Mouse (Mus musculus) kidney, adult 2 months (tissue): ENCODE results near the gene Klf12. TPM values are rescaled to one million over a fixed set of nuclear protein-coding genes. Genes with fewer than 3 reads are reported as not detected.

Experiments used
- DNase-seq: peaks from one replicate; pipeline ENCODE4 v3.0.0; 2021
- H3K27ac ChIP-seq: fragments of 200-500 bp; 2 replicates; pipeline ENCODE4 v1.5.1; 2012; ENCODE audit warnings: low read depth, low read length, control low read depth, inconsistent platforms; ENCODE audit not compliant: insufficient read depth
- H3K27me3 ChIP-seq: fragments of 200-500 bp; replicated peaks from 2 replicates; pipeline ENCODE4 v1.6.1; 2012; ENCODE audit warnings: mild to moderate bottlenecking, moderate library complexity, low read length, inconsistent platforms; ENCODE audit not compliant: control insufficient read depth, insufficient read depth
- H3K36me3 ChIP-seq: fragments of 200-500 bp; 2 replicates; pipeline ENCODE4 v1.6.1; 2012; ENCODE audit warnings: mild to moderate bottlenecking, moderate library complexity, low read length, inconsistent platforms; ENCODE audit not compliant: control insufficient read depth, insufficient read depth
- H3K4me1 ChIP-seq: fragments of 200-500 bp; 2 replicates; pipeline ENCODE4 v1.6.1; 2011; ENCODE audit warnings: low read length; ENCODE audit not compliant: control insufficient read depth, insufficient read depth
- H3K4me3 ChIP-seq: fragments of 200-500 bp; 2 replicates; pipeline ENCODE4 v1.5.1; 2011; ENCODE audit warnings: mild to moderate bottlenecking, low read depth, low read length, control low read depth; ENCODE audit not compliant: insufficient read depth
- CTCF ChIP-seq: fragments of 200-500 bp; conservative IDR thresholded peaks from 2 replicates; pipeline ENCODE4 v1.5.1; 2011; ENCODE audit warnings: low read depth, mild to moderate bottlenecking, control low read depth, low read length, moderate library complexity, mixed read lengths; ENCODE audit not compliant: insufficient read depth, insufficient read length
- POLR2A ChIP-seq: fragments of 200-500 bp; IDR thresholded peaks from one replicate; pipeline ENCODE4 v1.6.1; 2011; ENCODE audit warnings: low read depth, low read length, control low read depth
- WGBS: fragments of 180-500 bp; shearing (Covaris S2); methylation state at CpG from one replicate; pipeline ENCODE4 v1.1.7; 2018; 5-methylcytosine and 5-hydroxymethylcytosine counted together
- polyA plus RNA-seq: library from polyadenylated mRNA; depleted of rRNA; stranded (reverse); fragments of >200 nt; gene quantifications from 2 replicates; pipeline ENCODE4 v1.2.3, GENCODE M21; 2012

The Klf12 gene
- polyA plus RNA-seq, 1 experiment, result 11.0 TPM

- H3K36me3 ChIP-seq, result no peaks in the 10 kb centered on the region
- 84% methylated on average over 4 of the region's 4 CpGs for WGBS
- no peak overlapping the region for H3K4me3 ChIP-seq
- no peaks in the 10 kb centered on the region for H3K27me3 ChIP-seq
- no peak overlapping the region for H3K27ac ChIP-seq
- H3K4me1 ChIP-seq, result no peaks in the 10 kb centered on the region
- TF ChIP-seq CTCF (no peak), POLR2A (no peak)
- DNase-seq, result no peak
Measured at GRCm38 (mm10) chr14:100079620-100080019, 204.9 kb downstream of the Klf12 start.

DNA sequence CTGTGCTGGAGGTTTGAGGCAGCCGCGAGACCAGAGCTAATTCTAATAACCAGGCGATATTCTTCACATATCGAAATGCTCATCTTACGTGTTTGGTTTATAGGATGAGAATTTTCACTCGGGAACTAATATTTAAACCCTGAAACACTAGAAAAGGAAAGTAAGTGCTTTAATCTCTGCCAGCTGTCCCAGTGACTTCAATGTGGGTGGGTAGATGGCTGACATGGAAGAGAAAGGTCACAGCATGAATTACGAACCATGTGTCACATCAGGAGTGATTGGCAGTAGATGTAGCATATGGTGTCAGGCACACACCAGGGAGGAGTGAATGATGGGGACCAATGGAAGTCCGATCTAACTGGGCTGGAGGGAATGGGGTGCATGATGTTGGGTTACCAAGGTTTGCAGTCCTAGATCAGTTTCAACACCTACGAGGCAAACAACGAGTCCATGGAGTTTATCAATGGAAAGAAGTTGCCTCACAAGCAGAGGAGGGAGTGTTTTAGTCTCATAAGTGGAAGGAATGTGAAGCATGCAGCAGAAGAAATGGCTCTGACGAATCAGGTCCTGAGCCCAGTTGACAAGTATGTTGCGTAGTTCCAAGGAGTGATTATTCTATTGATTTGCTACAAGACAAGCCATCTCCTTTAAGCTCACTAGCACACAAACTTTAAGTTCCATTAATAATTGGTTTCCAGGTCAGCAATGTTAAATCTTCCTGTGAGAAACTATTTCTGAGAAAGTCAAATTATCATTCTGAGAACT is 211.9 kb downstream of the Klf12 start:
- H3K4me1 ChIP-seq, result no peaks in the 10 kb centered on the region
- H3K27me3 ChIP-seq, result no peaks in the 10 kb centered on the region
- TF ChIP-seq CTCF, result no peak
- no peak for TF ChIP-seq POLR2A
- H3K27ac ChIP-seq, result no peak overlapping the region
- no peak overlapping the region for H3K4me3 ChIP-seq
- no peak for DNase-seq
- H3K36me3 ChIP-seq, result no peaks in the 10 kb centered on the region
- 85% methylated on average over 12 of the region's 12 CpGs for WGBS

- Histone ChIP-seq H3K27ac (no peak overlapping the region), H3K4me1 (no peaks in the 10 kb centered on the region), H3K36me3 (no peaks in the 10 kb centered on the region), H3K4me3 (no peak overlapping the region), H3K27me3 (no peaks in the 10 kb centered on the region)
- 73% methylated on average over 2 of the region's 2 CpGs for WGBS
- TF ChIP-seq POLR2A, result no peak
- TF ChIP-seq CTCF, result no peak
- no peak for DNase-seq
Measured at GRCm38 (mm10) chr14:100069543-100070090, 214.9 kb downstream of the Klf12 start.

- WGBS, result 41% methylated on average over 5 of the region's 5 CpGs
- no peak for DNase-seq
- Histone ChIP-seq H3K4me1 (no peaks in the 10 kb centered on the region), H3K36me3 (no peaks in the 10 kb centered on the region), H3K27ac (no peak overlapping the region), H3K27me3 (no peaks in the 10 kb centered on the region), H3K4me3 (no peak overlapping the region)
- TF ChIP-seq CTCF, result no peak
- TF ChIP-seq POLR2A, result no peak
Measured at GRCm38 (mm10) chr14:100068715-100069114, 215.8 kb downstream of the Klf12 start.

- H3K27me3 ChIP-seq, result no peaks in the 10 kb centered on the region
- no peak overlapping the region for H3K27ac ChIP-seq
- 97% methylated on average over 1 of the region's 1 CpGs for WGBS
- H3K36me3 ChIP-seq, result no peaks in the 10 kb centered on the region
- no peak overlapping the region for H3K4me3 ChIP-seq
- TF ChIP-seq CTCF, result no peak
- TF ChIP-seq POLR2A, result no peak
- H3K4me1 ChIP-seq, result no peaks in the 10 kb centered on the region
- DNase-seq, result no peak
Measured at GRCm38 (mm10) chr14:100062516-100062915, 222.0 kb downstream of the Klf12 start.

GRCm38 (mm10) chr14:100054150-100054549 is 230.3 kb downstream of the Klf12 start:
- H3K27ac ChIP-seq, result peak overlapping the region; percentile 31
- no peaks in the 10 kb centered on the region for H3K27me3 ChIP-seq
- H3K4me1 ChIP-seq, result peaks cover 6% of the 10 kb centered on the region; the same call in 1 of the 2 replicates
- WGBS, result 51% methylated on average over 2 of the region's 2 CpGs
- no peak for DNase-seq
- H3K4me3 ChIP-seq, result no peak overlapping the region
- TF ChIP-seq POLR2A (no peak), CTCF (no peak)
- H3K36me3 ChIP-seq, result no peaks in the 10 kb centered on the region

- peak; percentile 31 for DNase-seq
- H3K4me1 ChIP-seq, result peaks cover 6% of the 10 kb centered on the region; the same call in 1 of the 2 replicates
- TF ChIP-seq CTCF (no peak), POLR2A (no peak)
- H3K27ac ChIP-seq, result peak overlapping the region; percentile 92
- H3K36me3 ChIP-seq, result no peaks in the 10 kb centered on the region
- no peaks in the 10 kb centered on the region for H3K27me3 ChIP-seq
- WGBS, result 59% methylated on average over 4 of the region's 4 CpGs
- no peak overlapping the region for H3K4me3 ChIP-seq
Measured at GRCm38 (mm10) chr14:100053456-100053855, 231.0 kb downstream of the Klf12 start.
